In the genomic region with DNA sequence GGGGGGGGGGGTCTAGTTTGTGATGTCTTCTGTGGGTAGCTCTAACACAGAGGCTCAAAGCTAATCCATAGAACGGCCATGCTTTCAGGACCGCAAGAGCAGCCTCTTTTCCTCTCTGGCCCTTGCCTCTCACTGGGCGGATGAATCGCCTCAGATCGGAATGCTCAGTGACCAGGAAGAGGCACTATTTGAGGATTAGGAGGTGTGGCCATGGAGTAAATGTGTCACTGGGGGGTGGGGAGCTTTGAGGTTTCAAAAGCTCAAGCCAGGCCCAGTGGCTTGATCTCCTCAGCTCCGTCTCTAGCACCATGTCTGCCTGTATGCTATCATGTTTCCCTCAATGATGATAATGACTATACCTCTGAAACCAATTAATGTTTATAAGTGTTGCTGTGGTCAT, we compare ENCODE assay signal across 17 mouse cellular contexts.
"Had no signal": no experiment of that assay in that cellular context is flagged by ENCODE, and none has a peak within 500 bp of the region (broad histone marks: within the 10 kb centered on the region; RNA-seq: fewer than 3 reads in every experiment).

No protein-coding gene starts in this region.

- H3K27ac ChIP-seq: lung, embryonic 15.5 days; macrophage; midbrain, embryonic 13.5 days; neural tube, embryonic 13.5 days; neural tube, embryonic 15.5 days had no signal

- H3K9me3 ChIP-seq: lung, embryonic 15.5 days; megakaryocyte, embryonic 14.5 days; midbrain, embryonic 13.5 days; neural tube, embryonic 13.5 days; neural tube, embryonic 15.5 days had no signal

- ATAC-seq: lung, postnatal 0 days; midbrain, embryonic 13.5 days had no signal

- DNase-seq: lung, adult 2 months; lung, postnatal 14 days; lung, postnatal 36 days; retina, postnatal 1 day; right cerebral cortex, adult 18-20 months; thymus, adult 18-20 months; thymus, postnatal 14 days; thymus, postnatal 36 days had no signal

- H3K4me2 ChIP-seq: lung, embryonic 15.5 days; midbrain, embryonic 11.5 days; midbrain, embryonic 13.5 days; neural tube, embryonic 13.5 days; neural tube, embryonic 15.5 days had no signal

- H3K4me3 ChIP-seq: lung, embryonic 15.5 days; megakaryocyte, embryonic 14.5 days; midbrain, embryonic 13.5 days; myocyte; neural tube, embryonic 13.5 days; neural tube, embryonic 15.5 days had no signal

- H3K27me3 ChIP-seq: lung, embryonic 15.5 days; megakaryocyte, embryonic 14.5 days; midbrain, embryonic 13.5 days; neural tube, embryonic 13.5 days; neural tube, embryonic 15.5 days had no signal

- H3K9ac ChIP-seq: lung, embryonic 15.5 days; midbrain, embryonic 13.5 days; neural tube, embryonic 13.5 days; neural tube, embryonic 15.5 days had no signal
